Comparison of ENCODE assay signal across 15 mouse cellular contexts in genomic region chr3:38427200-38427599, GRCm38 (mm10).
"Had no signal": no experiment of that assay in that cellular context is flagged by ENCODE, and none has a peak within 500 bp of the region (broad histone marks: within the 10 kb centered on the region; RNA-seq: fewer than 3 reads in every experiment).

No protein-coding gene starts in this region.

- H3K4me2 ChIP-seq: liver, embryonic 13.5 days; lung, embryonic 15.5 days; midbrain, embryonic 12.5 days; midbrain, embryonic 15.5 days; neural tube, embryonic 12.5 days; neural tube, embryonic 15.5 days; stomach, embryonic 15.5 days had no signal

- H3K27me3 ChIP-seq: liver, embryonic 13.5 days; lung, embryonic 15.5 days; midbrain, embryonic 12.5 days; midbrain, embryonic 15.5 days; neural tube, embryonic 12.5 days; neural tube, embryonic 15.5 days; stomach, embryonic 15.5 days had no signal

- H3K36me3 ChIP-seq: liver, embryonic 13.5 days; lung, embryonic 15.5 days; midbrain, embryonic 12.5 days; midbrain, embryonic 15.5 days; neural tube, embryonic 12.5 days; neural tube, embryonic 15.5 days; stomach, embryonic 15.5 days had no signal

- H3K27ac ChIP-seq: left cerebral cortex, adult 2 months; liver, embryonic 13.5 days; lung, embryonic 15.5 days; macrophage; midbrain, embryonic 12.5 days; midbrain, embryonic 15.5 days; neural tube, embryonic 12.5 days; neural tube, embryonic 15.5 days; stomach, embryonic 15.5 days had no signal

- H3K4me3 ChIP-seq: left cerebral cortex, adult 2 months; liver, embryonic 13.5 days; lung, embryonic 15.5 days; midbrain, embryonic 12.5 days; midbrain, embryonic 15.5 days; neural tube, embryonic 12.5 days; neural tube, embryonic 15.5 days; stomach, embryonic 15.5 days had no signal

- H3K9ac ChIP-seq: liver, embryonic 13.5 days; lung, embryonic 15.5 days; midbrain, embryonic 12.5 days; midbrain, embryonic 15.5 days; neural tube, embryonic 12.5 days; neural tube, embryonic 15.5 days; stomach, embryonic 15.5 days had no signal

- ATAC-seq: midbrain, embryonic 15.5 days had no signal

- H3K4me1 ChIP-seq: liver, embryonic 13.5 days; midbrain, embryonic 12.5 days; neural tube, embryonic 12.5 days; neural tube, embryonic 15.5 days; stomach, embryonic 15.5 days had no signal

- H3K9me3 ChIP-seq: liver, embryonic 13.5 days; lung, embryonic 15.5 days; midbrain, embryonic 12.5 days; midbrain, embryonic 15.5 days; neural tube, embryonic 12.5 days; neural tube, embryonic 15.5 days; stomach, embryonic 15.5 days had no signal

- DNase-seq: kidney, adult 9 months; kidney, postnatal 25 days; layer of hippocampus, postnatal 36 days; liver, embryonic 13.5 days; right cerebral cortex, postnatal 25 days; spleen, adult 18-20 months; thymus, postnatal 25 days had no signal
